Mouse (Mus musculus) T-helper 2 cell (primary cell): Measurements from ENCODE around the gene Zfp330.

Experiments used
- in situ Hi-C: fragments of 300-600 bp; cut with MboI, MseI; formaldehyde crosslinking; loops from one replicate; pipeline ENCODE4 v1.15.1; 2025; ENCODE audit warnings: high pct_unique_total_duplicates

Zfp330 gene

DNA sequence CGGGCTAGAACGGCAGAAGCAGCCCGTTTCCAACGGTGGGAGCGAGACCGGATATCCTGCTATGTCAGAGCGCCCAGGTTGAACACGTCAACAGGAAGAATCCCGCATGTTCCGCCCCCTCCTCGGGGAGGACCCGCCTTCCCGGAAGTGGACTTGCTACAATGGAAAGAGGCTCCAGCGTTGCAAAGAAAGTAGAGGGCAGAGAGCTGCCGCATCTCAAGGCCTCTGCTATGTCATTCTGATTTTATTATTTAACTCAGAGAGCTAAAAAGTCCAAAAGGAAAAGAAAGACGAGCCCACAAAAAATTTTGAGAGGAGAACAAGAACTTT is at the start of gene Zfp330:
Gene Zfp330, minus strand, starts transcription at position 68 of the 330 bp plus-strand sequence.
- in situ Hi-C loops: loop anchor here (25.0 kb wide), 1 partner anchor 1087 kb away; no protein-coding TSS in a partner anchor

DNA sequence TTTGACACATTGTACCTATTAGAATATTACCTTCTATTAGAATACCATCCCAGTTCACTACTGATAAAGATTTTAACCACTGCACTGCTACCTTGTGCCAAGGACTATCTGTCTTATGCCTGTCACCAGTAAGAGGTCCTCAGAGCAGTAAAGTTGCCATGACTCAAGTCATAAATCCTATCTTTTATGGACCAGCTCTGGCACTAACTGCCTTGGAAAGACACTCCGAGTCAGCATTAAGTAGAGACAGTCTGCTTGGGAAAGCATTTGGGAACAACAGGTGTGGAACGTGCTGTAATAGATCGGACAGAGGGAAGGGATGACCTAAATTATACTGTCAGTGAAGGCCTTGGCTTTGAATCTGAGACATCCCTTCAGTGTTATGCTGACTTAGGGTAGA is 4.0 kb upstream of the Zfp330 start:
- in situ Hi-C loops: no loop called here

DNA sequence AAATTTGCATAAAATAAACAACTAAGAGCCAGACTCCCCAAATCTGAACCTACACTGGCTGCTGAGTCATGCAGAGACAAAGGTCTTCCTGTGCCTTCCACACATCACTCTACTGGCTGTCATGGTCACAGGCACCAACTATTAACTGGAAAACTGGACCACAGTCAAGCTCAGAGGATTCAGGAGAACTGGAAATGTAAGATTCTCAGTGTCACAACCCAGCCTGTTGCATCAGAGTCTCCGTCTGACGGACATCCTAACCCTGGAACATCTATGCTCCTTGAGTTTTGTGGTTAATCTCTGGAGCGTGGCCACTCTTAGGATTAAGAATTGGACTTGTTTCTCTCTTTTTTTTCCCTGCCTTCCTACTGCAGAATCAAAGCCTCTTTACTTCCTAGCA is 3.4 kb upstream of the Zfp330 start:
- in situ Hi-C loops: no loop called here

GRCm38 (mm10) chr8:82774482-82774881 is 522 bp upstream of the Zfp330 start:
- in situ Hi-C loops: loop anchor here (25.0 kb wide), 1 partner anchor 1087 kb away; no protein-coding TSS in a partner anchor

GRCm38 (mm10) chr8:82773332-82774092 is 448 bp downstream of the Zfp330 start:
- in situ Hi-C loops: loop anchor here (25.0 kb wide), 1 partner anchor 1086 kb away; no protein-coding TSS in a partner anchor

DNA sequence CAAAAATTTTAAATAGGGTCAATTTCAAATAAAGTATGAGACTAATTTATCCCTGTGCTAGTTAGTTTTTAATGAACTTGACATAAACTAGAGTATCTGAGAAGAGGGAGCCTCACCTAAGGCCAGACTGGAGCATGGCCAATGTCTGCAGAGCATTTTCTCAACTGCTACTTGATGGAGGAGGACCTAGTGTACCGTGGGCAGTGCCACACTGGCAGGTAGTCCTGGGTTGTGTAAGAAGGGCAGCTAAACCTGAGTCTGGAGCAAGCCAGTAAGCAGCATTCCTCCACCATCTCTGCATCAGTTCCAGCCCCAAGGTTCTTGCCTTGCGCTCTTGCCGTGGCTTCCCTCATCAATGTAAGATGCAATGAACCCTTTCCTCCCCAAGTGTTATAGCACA is 3.1 kb downstream of the Zfp330 start:
- in situ Hi-C loops: loop anchor here (25.0 kb wide), 1 partner anchor 1084 kb away; no protein-coding TSS in a partner anchor

GRCm38 (mm10) chr8:82759071-82759470 is 14.9 kb downstream of the Zfp330 start:
- in situ Hi-C loops: loop anchor here (25.0 kb wide), 1 partner anchor 1072 kb away; no protein-coding TSS in a partner anchor

DNA sequence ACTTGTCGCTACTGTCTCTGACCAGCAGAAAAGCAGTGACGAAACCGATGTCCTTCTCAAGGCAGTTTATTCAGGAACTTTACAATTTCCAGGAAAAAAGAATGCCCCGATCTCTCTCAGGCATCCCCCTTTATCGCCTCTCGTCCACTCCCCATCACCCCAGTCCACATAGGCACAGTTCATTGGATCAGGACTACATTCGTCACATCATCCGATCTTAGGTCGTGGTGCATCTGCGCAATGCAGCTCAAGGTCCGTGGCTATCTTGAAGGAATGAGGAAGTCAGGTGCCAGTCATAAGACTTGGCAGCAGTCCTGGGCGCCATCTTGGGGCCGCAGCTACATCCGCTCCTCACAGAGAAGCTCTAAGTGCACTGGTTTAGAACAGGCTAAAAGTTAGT is 19.0 kb downstream of the Zfp330 start:
- in situ Hi-C loops: loop anchor here (5.0 to 25.0 kb wide), 2 partner anchors 403 to 1068 kb away; no protein-coding TSS in a partner anchor

DNA sequence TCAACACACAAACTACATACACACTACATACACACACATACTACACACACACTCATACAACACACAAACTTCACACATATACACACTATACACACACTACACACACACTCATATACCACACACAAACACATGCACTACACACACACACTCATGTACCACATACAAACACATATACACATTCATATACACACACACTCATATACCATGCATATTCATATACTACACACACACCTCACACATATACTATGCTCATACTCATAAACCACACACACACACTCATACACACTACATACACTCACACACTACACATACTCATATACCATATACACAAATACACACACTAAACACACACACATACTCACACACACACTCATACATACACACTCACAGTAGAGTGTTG is 27.3 kb downstream of the Zfp330 start:
- in situ Hi-C loops: no loop called here

DNA sequence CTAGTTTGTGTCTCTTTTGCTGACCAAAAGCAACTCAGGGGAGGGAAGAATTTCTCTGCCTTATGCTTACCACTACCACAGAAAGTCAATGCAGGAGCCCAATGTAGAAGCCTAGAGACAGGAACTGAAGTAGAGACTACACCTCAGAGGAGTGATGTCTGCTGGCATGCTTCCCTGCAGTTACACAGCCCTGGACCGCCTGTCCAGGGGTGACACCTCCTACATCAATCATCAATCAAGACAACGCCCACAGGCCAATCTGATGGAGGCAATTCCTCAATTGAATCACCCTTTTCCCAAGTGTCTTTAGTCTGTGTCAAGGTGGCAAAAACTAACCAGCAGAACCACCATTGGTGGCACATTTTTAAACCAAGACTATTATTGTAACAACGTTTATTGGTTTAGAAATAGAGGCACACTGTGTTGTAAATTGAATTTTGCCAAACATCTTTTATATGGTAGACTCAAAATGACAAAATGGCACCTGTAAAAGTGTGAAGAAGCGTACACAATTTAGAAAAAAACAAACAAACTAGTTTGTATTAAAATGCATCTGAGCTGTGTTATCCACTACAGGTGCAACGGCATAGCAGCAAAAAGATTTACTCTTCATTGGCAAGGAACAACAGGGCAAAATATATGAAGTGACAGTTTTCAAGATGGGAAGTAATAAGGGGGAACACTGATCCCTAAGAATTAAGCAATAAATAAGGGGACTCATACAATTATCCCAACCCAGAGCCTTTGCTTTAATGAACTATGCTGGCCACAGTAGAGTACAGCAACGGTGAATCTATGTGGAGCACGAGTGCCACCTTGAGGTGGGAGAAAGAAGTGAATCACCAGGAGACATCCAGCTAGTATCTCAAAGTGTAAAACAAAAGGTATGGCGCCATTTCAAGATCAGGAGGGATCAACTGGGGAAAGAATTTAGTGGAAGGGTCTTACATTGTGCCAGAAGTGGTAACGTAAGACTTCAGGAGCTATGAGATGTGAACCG is 29.8 kb downstream of the Zfp330 start:
- in situ Hi-C loops: no loop called here
